Mouse (Mus musculus): Measurements from ENCODE around the gene Slc25a21. TPM values are rescaled to one million over a fixed set of nuclear protein-coding genes. Genes with fewer than 3 reads are reported as not detected.

The Slc25a21 gene
- total and polyA plus RNA-seq, 2 experiments from 2014 or later: 0.19 to 0.29 TPM

GRCm38 (mm10) chr12:56779621-56780020, 417.7 kb downstream of the Slc25a21 start:
- no peak overlapping the region for H3K9ac ChIP-seq
- no peaks in the 10 kb centered on the region for H3K27me3 ChIP-seq (ENCODE audit: insufficient read depth, low read length)
- H3K9me3 ChIP-seq (ENCODE audit: low read length): no peaks in the 10 kb centered on the region
- DNase-seq (no peak), ATAC-seq (no peak)
- H3K4me2 ChIP-seq (ENCODE audit: low read depth): no peak overlapping the region
- H3K4me3 ChIP-seq (ENCODE audit: low read depth, low read length): no peak overlapping the region
- no peak overlapping the region for H3K27ac ChIP-seq (ENCODE audit: low read depth, low read length)
- TF ChIP-seq CTCF (IDR thresholded peaks at IDR 0.05; ENCODE audit: low read depth): no peak
- 94% methylated on average over 3 of the region's 3 CpGs for WGBS
- H3K4me1 ChIP-seq (ENCODE audit: insufficient read depth): no peaks in the 10 kb centered on the region
- H3K36me3 ChIP-seq (ENCODE audit: insufficient read depth): no peaks in the 10 kb centered on the region

DNA sequence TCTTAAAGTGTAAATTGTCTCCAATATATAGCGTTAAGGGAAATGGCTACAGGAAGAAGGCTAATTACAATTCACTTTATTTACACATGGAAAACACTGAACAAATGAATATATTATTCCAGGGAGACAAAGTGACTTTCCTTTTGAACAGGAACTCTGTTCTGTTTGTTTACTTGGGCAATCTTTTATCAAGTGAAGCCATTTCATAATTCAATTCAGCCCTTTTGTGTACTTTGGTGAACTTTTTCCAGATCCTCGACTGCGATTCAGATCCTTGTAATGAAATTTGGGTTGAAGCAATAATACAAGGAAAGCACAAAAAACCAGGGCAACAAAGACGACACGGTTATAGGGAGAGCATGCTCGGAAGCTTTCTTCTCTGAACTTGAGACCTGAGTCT, 423.3 kb downstream of the Slc25a21 start:
- H3K36me3 ChIP-seq (ENCODE audit: insufficient read depth): no peaks in the 10 kb centered on the region
- H3K27ac ChIP-seq (ENCODE audit: low read depth, low read length): no peak overlapping the region
- H3K4me2 ChIP-seq (ENCODE audit: low read depth): no peak overlapping the region
- no peaks in the 10 kb centered on the region for H3K9me3 ChIP-seq (ENCODE audit: low read length)
- no peaks in the 10 kb centered on the region for H3K27me3 ChIP-seq (ENCODE audit: insufficient read depth, low read length)
- no peak for TF ChIP-seq CTCF (IDR thresholded peaks at IDR 0.05; ENCODE audit: low read depth)
- 31% methylated on average over 6 of the region's 6 CpGs for WGBS
- ATAC-seq (no peak), DNase-seq (no peak)
- H3K4me1 ChIP-seq (ENCODE audit: insufficient read depth): no peaks in the 10 kb centered on the region
- no peak overlapping the region for H3K9ac ChIP-seq
- no peak overlapping the region for H3K4me3 ChIP-seq (ENCODE audit: low read depth, low read length)

GRCm38 (mm10) chr12:56769421-56769820, 427.9 kb downstream of the Slc25a21 start:
- Histone ChIP-seq H3K27ac (ENCODE audit: low read depth, low read length) (no peak overlapping the region), H3K4me3 (ENCODE audit: low read depth, low read length) (no peak overlapping the region), H3K4me2 (ENCODE audit: low read depth) (no peak overlapping the region), H3K4me1 (ENCODE audit: insufficient read depth) (no peaks in the 10 kb centered on the region), H3K27me3 (ENCODE audit: insufficient read depth, low read length) (no peaks in the 10 kb centered on the region), H3K36me3 (ENCODE audit: insufficient read depth) (no peaks in the 10 kb centered on the region), H3K9me3 (ENCODE audit: low read length) (no peaks in the 10 kb centered on the region), H3K9ac (no peak overlapping the region)
- TF ChIP-seq CTCF (IDR thresholded peaks at IDR 0.05; ENCODE audit: low read depth): no peak
- 84% methylated on average over 5 of the region's 5 CpGs for WGBS
- DNase-seq: no peak
- no peak for ATAC-seq

DNA sequence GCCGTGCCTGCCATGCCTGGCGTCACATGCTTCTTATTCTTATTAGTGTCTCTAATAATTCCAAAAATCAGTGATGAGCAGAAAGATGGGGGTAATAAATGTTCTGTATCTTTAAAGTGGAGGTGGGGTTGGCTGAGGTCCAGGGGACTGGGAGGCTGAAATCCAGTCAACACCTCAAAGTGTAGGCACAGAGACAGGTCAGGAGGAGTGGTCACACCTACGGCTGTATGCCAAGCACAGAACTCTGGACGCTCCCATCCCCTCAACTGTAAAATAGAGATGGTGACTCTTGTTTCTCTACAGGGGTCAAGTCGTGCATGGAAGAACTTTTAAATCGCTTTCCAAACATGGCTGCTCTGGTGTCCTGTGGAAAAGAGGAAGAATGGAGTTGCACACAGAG, 429.8 kb downstream of the Slc25a21 start:
- no peak for ATAC-seq
- Histone ChIP-seq H3K27me3 (ENCODE audit: insufficient read depth, low read length) (no peaks in the 10 kb centered on the region), H3K4me3 (ENCODE audit: low read depth, low read length) (no peak overlapping the region), H3K27ac (ENCODE audit: low read depth, low read length) (no peak overlapping the region), H3K4me1 (ENCODE audit: insufficient read depth) (no peaks in the 10 kb centered on the region), H3K9ac (no peak overlapping the region), H3K4me2 (ENCODE audit: low read depth) (no peak overlapping the region), H3K9me3 (ENCODE audit: low read length) (no peaks in the 10 kb centered on the region), H3K36me3 (ENCODE audit: insufficient read depth) (no peaks in the 10 kb centered on the region)
- TF ChIP-seq CTCF (IDR thresholded peaks at IDR 0.05; ENCODE audit: low read depth): no peak
- no peak for DNase-seq
- WGBS: 84% methylated on average over 6 of the region's 6 CpGs

DNA sequence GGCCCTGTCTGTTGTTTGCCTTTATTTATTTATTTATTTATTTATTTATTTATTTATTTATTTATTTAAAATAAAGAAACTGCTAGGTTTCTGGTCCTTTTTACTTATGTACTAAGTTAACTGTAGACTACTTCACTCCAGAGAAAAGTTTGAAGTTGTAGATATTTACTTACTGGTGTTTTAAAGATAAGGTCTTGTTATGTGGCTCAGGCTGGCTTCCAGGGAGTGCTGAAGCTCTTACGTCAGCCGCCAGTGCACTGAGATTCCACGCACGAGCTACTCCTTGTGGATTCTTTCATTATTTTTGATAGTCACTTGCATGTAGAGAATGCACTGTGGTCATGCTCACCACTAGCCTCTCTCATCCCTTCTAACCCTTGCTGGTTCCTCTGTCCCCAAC, 460.2 kb downstream of the Slc25a21 start:
- Histone ChIP-seq H3K27me3 (ENCODE audit: insufficient read depth, low read length) (no peaks in the 10 kb centered on the region), H3K9ac (no peak overlapping the region), H3K4me1 (ENCODE audit: insufficient read depth) (no peaks in the 10 kb centered on the region), H3K9me3 (ENCODE audit: low read length) (no peaks in the 10 kb centered on the region), H3K4me2 (ENCODE audit: low read depth) (no peak overlapping the region), H3K36me3 (ENCODE audit: insufficient read depth) (no peaks in the 10 kb centered on the region), H3K4me3 (ENCODE audit: low read depth, low read length) (no peak overlapping the region), H3K27ac (ENCODE audit: low read depth, low read length) (no peak overlapping the region)
- no peak for ATAC-seq
- TF ChIP-seq CTCF (IDR thresholded peaks at IDR 0.05; ENCODE audit: low read depth): no peak
- 92% methylated on average over 4 of the region's 4 CpGs for WGBS
- DNase-seq: no peak

GRCm38 (mm10) chr12:56727631-56728030, 469.6 kb downstream of the Slc25a21 start:
- no peaks in the 10 kb centered on the region for H3K4me1 ChIP-seq (ENCODE audit: insufficient read depth)
- no peaks in the 10 kb centered on the region for H3K27me3 ChIP-seq (ENCODE audit: insufficient read depth, low read length)
- DNase-seq (no peak), ATAC-seq (no peak)
- 13% methylated on average over 4 of the region's 4 CpGs for WGBS
- no peaks in the 10 kb centered on the region for H3K9me3 ChIP-seq (ENCODE audit: low read length)
- no peaks in the 10 kb centered on the region for H3K36me3 ChIP-seq (ENCODE audit: insufficient read depth)
- H3K9ac ChIP-seq: no peak overlapping the region
- no peak overlapping the region for H3K4me3 ChIP-seq (ENCODE audit: low read depth, low read length)
- no peak for TF ChIP-seq CTCF (IDR thresholded peaks at IDR 0.05; ENCODE audit: low read depth)
- no peak overlapping the region for H3K4me2 ChIP-seq (ENCODE audit: low read depth)
- H3K27ac ChIP-seq (ENCODE audit: low read depth, low read length): no peak overlapping the region

GRCm38 (mm10) chr12:56718707-56719051, 478.6 kb downstream of the Slc25a21 start:
- H3K9ac ChIP-seq: no peak overlapping the region
- no peaks in the 10 kb centered on the region for H3K36me3 ChIP-seq (ENCODE audit: insufficient read depth)
- H3K4me1 ChIP-seq (ENCODE audit: insufficient read depth): no peaks in the 10 kb centered on the region
- WGBS: 29% methylated on average over 6 of the region's 6 CpGs
- no peak for ATAC-seq
- no peak for TF ChIP-seq CTCF (IDR thresholded peaks at IDR 0.05; ENCODE audit: low read depth)
- no peak overlapping the region for H3K27ac ChIP-seq (ENCODE audit: low read depth, low read length)
- H3K27me3 ChIP-seq (ENCODE audit: insufficient read depth, low read length): peaks cover 9% of the 10 kb centered on the region
- no peak overlapping the region for H3K4me3 ChIP-seq (ENCODE audit: low read depth, low read length)
- no peaks in the 10 kb centered on the region for H3K9me3 ChIP-seq (ENCODE audit: low read length)
- DNase-seq: no peak
- no peak overlapping the region for H3K4me2 ChIP-seq (ENCODE audit: low read depth)

Measured in forebrain, postnatal 0 days (tissue).